Mouse (Mus musculus) brain, adult 2 months (tissue): ENCODE measurements at regions not wholly inside any gene's neighbourhood (a gene's known extent, or its start where the extent isn't known, plus 50 kb on each side); places are given as distances from the start of the nearest gene placed in this dataset.

Experiments used
- DNase-seq: peaks from one replicate; pipeline ENCODE4 v3.0.0; 2011; ENCODE audit warnings: low read depth, low spot score

- peak; percentile 16 for DNase-seq
These were observed 98.7 kb upstream of the Lin7c start for GRCm38 (mm10) chr2:109791921-109792320.

- no peak for DNase-seq
These were observed 73.7 kb upstream of the Lin7c start for GRCm38 (mm10) chr2:109816993-109817392.

- no peak for DNase-seq
These were observed 70.3 kb upstream of the Lin7c start for GRCm38 (mm10) chr2:109820357-109820756.

- DNase-seq, result no peak
These were observed 69.8 kb upstream of the Lin7c start for GRCm38 (mm10) chr2:109820869-109821268.

GRCm38 (mm10) chr2:109822993-109823830, 67.4 kb upstream of the Lin7c start:
- DNase-seq, result no peak

- no peak for DNase-seq
These were observed 50.4 kb upstream of the Lin7c start for GRCm38 (mm10) chr2:109840258-109840657.
